Comparison of ENCODE assay signal across 18 mouse cellular contexts in genomic region chr11:76990839-76991238, GRCm38 (mm10). TPM values are rescaled to one million over a fixed set of nuclear protein-coding genes. Genes with fewer than 3 reads are reported as not detected.
DNase-seq lines count a peak whose midpoint lies in the region; ATAC-seq lines count a peak whose summit lies in the region.
"Had no signal": no experiment of that assay in that cellular context is flagged by ENCODE, and none has a peak within 500 bp of the region (broad histone marks: within the 10 kb centered on the region; RNA-seq: fewer than 3 reads in every experiment).

No protein-coding gene starts in this region.

- ATAC-seq in common myeloid progenitor, adult 5-6 weeks (replicated peaks; ENCODE audit: low read depth, poor library complexity, severe bottlenecking) = peak; percentile 63
- ATAC-seq in megakaryocyte progenitor cell, adult 5-6 weeks (replicated peaks; ENCODE audit: poor library complexity) = peak; percentile 64
- ATAC-seq: activated CD4-positive, CD25-positive, alpha-beta regulatory T cell, adult 4 months; forebrain, embryonic 13.5 days; forebrain, postnatal 0 days; intestine, embryonic 16.5 days; Patski had no signal

- DNase-seq in adrenal gland, postnatal 36 days = peak; percentile 12 to 28
- no peak for DNase-seq in adrenal gland, postnatal 4 days (ENCODE audit: low spot score in 2 of 2)
- no peak for DNase-seq in lung, postnatal 25 days (ENCODE audit: low spot score)
- no peak for DNase-seq in embryo, embryonic 9.5 days (ENCODE audit: extremely low spot score)
- DNase-seq: B cell, adult 2 months; cerebellum, adult 11-12 months; cerebellum, adult 9-10 months; cerebellum, postnatal 25 days; forebrain, postnatal 0 days; gastrocnemius, postnatal 25 days; heart, adult 11 months; heart, postnatal 36 days had no signal

RNA-seq across cellular contexts. Expression of gene Slc6a4, which starts 7.6 kb away (rescaled TPM):
- total RNA-seq in adrenal gland, postnatal 36 days (2021) = 10 to 100 TPM; 25.6 to 42.2 TPM
- total RNA-seq in adrenal gland, postnatal 4 days (2021) = 10 to 100 TPM; 20.2 to 22.8 TPM
- 0.23 TPM in 1 of 2 replicates, not detected in the other for total RNA-seq in common myeloid progenitor, adult 5-6 weeks (2017)
- total RNA-seq in megakaryocyte progenitor cell, adult 5-6 weeks (2015) = not detected in 2 replicates
- not detected in 2 replicates for total RNA-seq in megakaryocyte progenitor cell, adult 5-6 weeks (2017)

Comparison
In these comparisons a context has a peak if more than half of its experiments do, and no peak if none do; other contexts are left out.
1. DNase-seq: peak in adrenal gland, postnatal 36 days (2 of 2); none in adrenal gland, postnatal 4 days (0 of 2), lung, postnatal 25 days (single experiment) and embryo, embryonic 9.5 days (single experiment).
2. RNA of gene Slc6a4, which starts 7.6 kb away (total RNA-seq): 25.6 to 42.2 TPM in adrenal gland, postnatal 36 days and 20.2 to 22.8 TPM in adrenal gland, postnatal 4 days; 0.23 TPM in common myeloid progenitor, adult 5-6 weeks and not detected in megakaryocyte progenitor cell, adult 5-6 weeks; every median in the first group is over 10 times any median in the second.